Mouse (Mus musculus): ENCODE measurements around the gene Gclm. TPM values are rescaled to one million over a fixed set of nuclear protein-coding genes. Genes with fewer than 3 reads are reported as not detected.
"Not testable (repeated sequence)": the region's sequence is repeated elsewhere in the genome, so short reads cannot be mapped to it uniquely, and the experiment has no call there.

Gclm gene
- polyA plus RNA-seq, 1 experiment from 2014 or later = 604 TPM

- Histone ChIP-seq H3K4me3 (no peak overlapping the region), H3K9ac (no peak overlapping the region), H3K36me3 (no peaks in the 10 kb centered on the region), H3K4me2 (no peak overlapping the region), H3K4me1 (0 out of 2 replicates have a peak, but pooled peaks cover 6% of the 10 kb centered on the region), H3K27ac (no peak overlapping the region), H3K9me3 (replicated peaks) (no peaks in the 10 kb centered on the region), H3K27me3 (replicated peaks) (no peaks in the 10 kb centered on the region)
- ATAC-seq = no peak
- 78% methylated on average over 6 of the region's 6 CpGs for WGBS (ENCODE audit: insufficient replicate concordance)
These were observed 37.6 kb upstream of the Gclm start for GRCm38 (mm10) chr3:122207766-122208165.

DNA sequence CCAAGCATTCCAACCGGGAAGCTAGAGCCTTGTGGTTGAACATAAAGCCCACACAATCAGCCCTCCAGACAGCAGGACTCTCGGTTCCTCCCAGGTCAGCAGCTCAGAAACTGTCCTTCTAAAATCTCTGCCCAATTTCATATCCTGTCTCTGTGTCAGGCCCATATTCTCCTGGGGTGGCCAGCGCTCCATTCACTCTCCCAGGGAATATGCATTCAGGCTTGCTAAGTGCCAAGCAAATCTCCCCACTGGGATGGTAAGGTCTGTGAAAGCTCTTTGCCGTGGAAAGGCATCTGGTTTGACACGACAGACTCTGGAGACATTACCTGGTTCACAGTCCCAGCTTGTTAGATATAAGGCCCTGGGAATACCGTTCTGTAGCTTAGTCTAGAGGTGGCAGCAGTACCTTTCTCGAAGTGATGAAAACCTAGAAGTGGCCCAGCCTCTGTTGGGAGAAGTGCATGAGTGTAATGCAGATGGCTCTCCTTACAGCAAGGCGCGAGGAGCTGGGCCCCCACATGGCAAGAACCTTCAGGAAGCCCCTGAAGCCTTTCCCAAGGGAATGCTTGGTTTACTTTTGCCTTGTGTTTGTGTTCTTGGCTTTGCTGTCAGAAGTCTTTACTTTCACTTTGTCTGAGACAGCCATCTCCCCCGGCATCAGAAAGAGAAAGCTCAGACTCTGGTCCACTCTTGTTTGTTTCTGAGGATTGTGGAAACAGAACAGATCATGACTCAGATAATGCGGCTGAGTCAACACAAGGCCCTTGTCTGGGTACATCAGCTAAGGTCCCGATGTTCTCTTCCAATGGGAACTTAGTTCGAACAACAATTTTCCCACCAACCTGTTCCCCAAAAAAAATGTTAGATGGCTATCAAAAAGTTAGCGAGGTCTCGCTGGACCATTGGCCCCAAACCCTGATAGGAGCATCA lies 36.8 kb upstream of the Gclm start:
- ATAC-seq = no peak
- Histone ChIP-seq H3K36me3 (no peaks in the 10 kb centered on the region), H3K4me2 (no peak overlapping the region), H3K4me3 (no peak overlapping the region), H3K27me3 (replicated peaks) (no peaks in the 10 kb centered on the region), H3K9ac (no peak overlapping the region), H3K9me3 (replicated peaks) (no peaks in the 10 kb centered on the region), H3K4me1 (0 out of 2 replicates have a peak, but pooled peaks cover 5% of the 10 kb centered on the region), H3K27ac (no peak overlapping the region)
- 67% methylated on average over 15 of the region's 15 CpGs for WGBS (ENCODE audit: insufficient replicate concordance)

GRCm38 (mm10) chr3:122209511-122209910 lies 35.8 kb upstream of the Gclm start:
- Histone ChIP-seq H3K4me1 (0 out of 2 replicates have a peak, but pooled peaks cover 5% of the 10 kb centered on the region), H3K36me3 (no peaks in the 10 kb centered on the region), H3K4me2 (no peak overlapping the region), H3K9me3 (replicated peaks) (no peaks in the 10 kb centered on the region), H3K4me3 (no peak overlapping the region), H3K27me3 (replicated peaks) (no peaks in the 10 kb centered on the region), H3K27ac (no peak overlapping the region), H3K9ac (no peak overlapping the region)
- ATAC-seq = no peak
- 63% methylated on average over 11 of the region's 11 CpGs for WGBS (ENCODE audit: insufficient replicate concordance)

DNA sequence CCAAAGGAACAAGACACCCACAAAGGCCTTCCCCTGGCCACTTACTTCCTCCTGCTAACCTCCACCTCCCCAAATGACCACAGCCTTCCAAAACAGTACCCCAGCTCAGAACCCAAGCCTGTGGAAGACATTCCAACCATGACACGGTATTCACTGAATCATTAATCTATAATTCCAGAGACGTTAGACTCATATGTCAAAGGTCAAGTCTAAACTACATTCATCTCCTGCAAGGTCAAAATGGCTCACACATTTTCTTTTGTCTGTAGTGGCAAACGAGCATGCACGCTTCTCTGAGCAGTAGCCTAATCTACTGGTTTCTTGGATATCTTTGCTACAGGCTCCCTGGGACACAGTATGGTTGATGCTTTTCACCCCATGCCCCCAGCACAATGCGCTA lies 34.9 kb upstream of the Gclm start:
- ATAC-seq = no peak
- Histone ChIP-seq H3K27ac (no peak overlapping the region), H3K4me1 (0 out of 2 replicates have a peak, but pooled peaks cover 5% of the 10 kb centered on the region), H3K4me3 (no peak overlapping the region), H3K36me3 (no peaks in the 10 kb centered on the region), H3K27me3 (replicated peaks) (no peaks in the 10 kb centered on the region), H3K9me3 (replicated peaks) (no peaks in the 10 kb centered on the region), H3K4me2 (no peak overlapping the region), H3K9ac (no peak overlapping the region)
- WGBS (ENCODE audit: insufficient replicate concordance) = 69% methylated on average over 5 of the region's 5 CpGs

DNA sequence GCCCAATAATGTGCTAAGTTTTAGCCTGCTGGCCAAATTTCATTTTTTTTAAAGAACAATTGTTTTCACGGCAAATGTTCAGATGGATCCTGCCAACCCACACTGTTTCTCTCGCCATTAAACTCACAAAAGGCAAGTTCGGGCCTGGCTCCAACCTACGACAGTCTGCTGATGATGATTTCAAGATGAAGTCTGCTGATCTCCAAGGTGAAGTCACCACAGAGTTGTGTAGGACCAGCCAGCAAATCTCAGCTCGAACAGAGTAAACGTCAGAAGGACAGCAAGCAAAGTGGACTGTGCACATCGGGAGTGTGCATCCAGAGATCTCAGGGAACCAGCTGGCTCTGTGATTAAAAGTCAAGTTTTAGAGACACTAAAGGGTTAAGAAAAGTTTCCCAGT lies 34.5 kb upstream of the Gclm start:
- no peak overlapping the region for H3K4me3 ChIP-seq
- H3K36me3 ChIP-seq = no peaks in the 10 kb centered on the region
- no peaks in the 10 kb centered on the region for H3K27me3 ChIP-seq (replicated peaks)
- 0 out of 2 replicates have a peak, but pooled peaks cover 5% of the 10 kb centered on the region for H3K4me1 ChIP-seq
- no peak for ATAC-seq
- WGBS (ENCODE audit: insufficient replicate concordance) = 81% methylated on average over 7 of the region's 7 CpGs
- no peaks in the 10 kb centered on the region for H3K9me3 ChIP-seq (replicated peaks)
- H3K9ac ChIP-seq = no peak overlapping the region
- H3K4me2 ChIP-seq = no peak overlapping the region
- no peak overlapping the region for H3K27ac ChIP-seq

GRCm38 (mm10) chr3:122211446-122212125 lies 33.8 kb upstream of the Gclm start:
- no peak for ATAC-seq
- no peak overlapping the region for H3K4me2 ChIP-seq
- no peak overlapping the region for H3K4me3 ChIP-seq
- H3K9ac ChIP-seq = no peak overlapping the region
- no peaks in the 10 kb centered on the region for H3K27me3 ChIP-seq (replicated peaks)
- H3K36me3 ChIP-seq = no peaks in the 10 kb centered on the region
- H3K9me3 ChIP-seq (replicated peaks) = no peaks in the 10 kb centered on the region
- WGBS (ENCODE audit: insufficient replicate concordance) = 63% methylated on average over 13 of the region's 13 CpGs
- H3K27ac ChIP-seq = no peak overlapping the region
- 0 out of 2 replicates have a peak, but pooled peaks cover 5% of the 10 kb centered on the region for H3K4me1 ChIP-seq

DNA sequence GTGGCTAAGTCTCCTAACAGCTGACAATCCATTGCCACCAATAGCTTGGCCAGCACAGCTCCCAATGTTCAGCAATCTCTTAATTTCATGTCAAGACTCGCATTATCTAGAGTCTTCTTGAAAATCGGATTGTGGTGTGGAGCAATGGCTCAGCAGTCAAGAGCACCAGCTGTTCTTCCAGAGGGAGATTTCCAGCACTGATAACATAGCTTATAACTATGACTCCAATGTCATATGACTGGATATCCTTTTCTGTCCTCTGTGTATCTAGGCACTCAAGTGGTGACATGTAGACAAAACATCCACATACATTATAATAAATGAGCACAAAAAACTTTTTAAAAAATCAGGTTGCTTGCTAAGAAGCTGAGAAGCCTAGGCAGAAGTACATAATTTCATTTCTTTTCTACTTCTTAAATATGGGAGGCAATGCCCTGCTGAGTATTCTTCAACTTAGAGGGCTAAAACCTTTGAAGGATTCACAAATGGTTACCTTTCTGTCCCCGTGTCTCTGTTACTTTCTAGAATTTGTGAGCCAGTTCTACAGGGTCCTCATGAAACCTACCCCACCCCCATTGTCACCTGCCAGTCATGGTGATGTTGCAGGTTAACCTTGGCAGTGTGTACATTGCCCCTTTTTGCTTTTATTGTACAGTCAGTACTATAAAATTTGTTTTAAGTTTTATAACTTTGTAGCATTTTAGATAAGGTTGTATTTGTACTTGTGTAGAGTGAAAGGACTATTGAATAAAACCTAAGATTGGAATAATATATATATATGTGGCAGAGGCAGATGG lies 23.9 kb upstream of the Gclm start:
- no peak for ATAC-seq
- 61% methylated on average over 3 of the region's 3 CpGs for WGBS (ENCODE audit: insufficient replicate concordance)

GRCm38 (mm10) chr3:122226972-122227371 lies 18.4 kb upstream of the Gclm start:
- not testable (repeated sequence) for H3K36me3 ChIP-seq; H3K4me3 ChIP-seq; H3K4me2 ChIP-seq; H3K27ac ChIP-seq; H3K27me3 ChIP-seq (replicated peaks); H3K9ac ChIP-seq; H3K4me1 ChIP-seq; ATAC-seq; H3K9me3 ChIP-seq (replicated peaks)
- 63% methylated on average over 6 of the region's 6 CpGs for WGBS (ENCODE audit: insufficient replicate concordance)

More for the DNA sequence above, 23.9 kb upstream of the Gclm start:
- Histone ChIP-seq H3K4me3 (no peak overlapping the region), H3K4me1 (no peaks in the 10 kb centered on the region), H3K9ac (no peak overlapping the region), H3K4me2 (no peak overlapping the region), H3K9me3 (replicated peaks) (no peaks in the 10 kb centered on the region), H3K36me3 (no peaks in the 10 kb centered on the region), H3K27me3 (replicated peaks) (no peaks in the 10 kb centered on the region), H3K27ac (no peak overlapping the region)

- WGBS (ENCODE audit: insufficient replicate concordance) = 43% methylated on average over 1 of the region's 1 CpGs
- ATAC-seq = no peak
- H3K27ac ChIP-seq = no peak overlapping the region
These were observed 9.6 kb upstream of the Gclm start for GRCm38 (mm10) chr3:122235772-122236171.

DNA sequence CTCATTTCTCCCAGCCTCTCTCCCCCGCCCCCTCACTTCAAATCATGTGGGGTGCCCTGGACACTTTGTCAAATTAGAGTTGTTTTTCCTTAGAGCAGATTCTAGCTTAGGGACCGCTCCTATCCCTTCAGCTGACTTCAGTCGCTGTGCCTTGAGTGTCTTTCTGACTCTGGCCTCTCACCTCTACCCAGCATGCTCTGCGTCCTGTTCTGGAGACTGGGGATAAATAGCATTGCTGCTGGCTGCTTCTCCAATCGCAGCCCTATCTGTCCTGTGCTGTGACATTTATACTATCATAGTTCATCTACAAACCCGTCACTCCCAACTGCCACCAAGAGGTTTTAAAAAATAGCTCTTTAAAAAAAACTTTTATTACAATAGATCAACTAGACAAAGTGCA lies 2.5 kb upstream of the Gclm start:
- peak overlapping the region; percentile 47 for H3K9ac ChIP-seq
- peak; percentile 20; the same call in 1 of the 2 replicates for ATAC-seq

More at GRCm38 (mm10) chr3:122235772-122236171, 9.6 kb upstream of the Gclm start:
- Histone ChIP-seq H3K9me3 (replicated peaks) (no peaks in the 10 kb centered on the region), H3K9ac (no peak overlapping the region), H3K4me3 (no peak overlapping the region), H3K4me1 (no peaks in the 10 kb centered on the region), H3K27me3 (replicated peaks) (no peaks in the 10 kb centered on the region), H3K36me3 (no peaks in the 10 kb centered on the region), H3K4me2 (no peak overlapping the region)

DNA sequence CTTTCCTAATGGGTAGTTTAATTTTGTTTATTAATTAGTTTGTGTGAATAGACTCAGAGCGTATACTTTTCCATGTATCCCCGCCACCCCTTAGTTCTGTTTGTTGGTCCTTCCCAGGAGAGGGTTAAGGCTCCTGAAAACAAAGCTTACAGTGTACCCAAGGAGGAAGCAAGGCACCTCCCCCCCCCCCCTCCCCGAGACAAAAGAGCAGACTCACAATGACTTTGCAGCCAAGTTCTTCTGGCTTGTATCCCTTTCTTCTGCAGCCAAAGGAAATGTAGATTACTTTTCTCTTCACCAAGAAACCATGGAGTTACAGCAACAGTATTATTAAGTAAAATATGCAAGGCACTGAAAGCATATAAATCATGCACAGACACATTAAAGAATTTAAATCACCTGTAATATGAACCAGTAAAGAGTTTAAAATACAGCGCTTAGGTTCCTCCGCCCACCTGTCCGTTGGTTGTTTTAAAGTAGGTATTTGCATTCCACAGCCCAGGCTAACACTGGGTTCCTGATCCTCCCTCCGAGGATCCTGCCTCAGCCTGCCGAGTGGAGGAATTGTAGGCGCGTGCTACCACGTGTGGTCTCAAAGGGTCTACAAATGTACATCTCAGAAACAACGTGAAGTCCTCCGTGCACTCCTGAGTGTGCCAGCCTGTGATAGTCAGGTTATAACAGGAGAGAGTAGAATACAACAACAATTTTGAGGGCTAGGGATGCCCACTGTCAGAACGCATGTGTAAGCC lies 1.8 kb upstream of the Gclm start:
- no peaks in the 10 kb centered on the region for H3K9me3 ChIP-seq (replicated peaks)
- H3K27ac ChIP-seq = peak overlapping the region; percentile 100
- 0 out of 2 replicates have a peak overlapping the region, but pooled peaks have one; percentile 2 for H3K4me3 ChIP-seq
- ATAC-seq = no peak
- H3K36me3 ChIP-seq = peaks cover under 1% of the 10 kb centered on the region
- H3K4me1 ChIP-seq = peaks cover 40% of the 10 kb centered on the region
- no peaks in the 10 kb centered on the region for H3K27me3 ChIP-seq (replicated peaks)
- H3K9ac ChIP-seq = peak overlapping the region; percentile 56
- H3K4me2 ChIP-seq = peak overlapping the region; percentile 50
- 41% methylated on average over 14 of the region's 14 CpGs for WGBS (ENCODE audit: insufficient replicate concordance)

More for the DNA sequence above, 2.5 kb upstream of the Gclm start:
- peak overlapping the region; percentile 50 for H3K4me2 ChIP-seq
- no peaks in the 10 kb centered on the region for H3K27me3 ChIP-seq (replicated peaks)
- H3K36me3 ChIP-seq = no peaks in the 10 kb centered on the region
- H3K4me1 ChIP-seq = peaks cover 35% of the 10 kb centered on the region
- 26% methylated on average over 6 of the region's 6 CpGs for WGBS (ENCODE audit: insufficient replicate concordance)
- H3K27ac ChIP-seq = peak overlapping the region; percentile 100
- H3K9me3 ChIP-seq (replicated peaks) = no peaks in the 10 kb centered on the region
- H3K4me3 ChIP-seq = no peak overlapping the region
